Mouse (Mus musculus) forebrain, embryonic 14.5 days (tissue): ENCODE data around the gene Esr2. TPM values are rescaled to one million over a fixed set of nuclear protein-coding genes. Genes with fewer than 3 reads are reported as not detected.

Experiments used
- ATAC-seq: fragments of 200-750 bp; cut with Nextera tagmentation; 2 replicates; pipeline ENCODE4 v1.8.0; 2017; ENCODE audit warnings: mild to moderate bottlenecking, moderate library complexity
- DNase-seq: peaks from one replicate; pipeline ENCODE4 v3.0.0-alpha.2; 2015; ENCODE audit warnings: low spot score
- H3K27ac ChIP-seq: fragments of 300-500 bp; sonication (generic); 2 replicates; pipeline ENCODE4 v1.5.1; 2014; ENCODE audit warnings: low read depth, mild to moderate bottlenecking, control low read depth, low read length, moderate library complexity
- H3K27me3 ChIP-seq: fragments of 300-500 bp; sonication (generic); replicated peaks from 2 replicates; pipeline ENCODE4 v1.6.1; 2014; ENCODE audit warnings: low read length, control low read depth, mixed read lengths; ENCODE audit not compliant: control insufficient read depth, insufficient read depth
- H3K36me3 ChIP-seq: fragments of 300-500 bp; sonication (generic); 2 replicates; pipeline ENCODE4 v1.6.1; 2014; ENCODE audit warnings: low read length, control low read depth; ENCODE audit not compliant: control insufficient read depth, insufficient read depth
- H3K4me1 ChIP-seq: fragments of 300-500 bp; sonication (generic); 2 replicates; pipeline ENCODE4 v1.6.1; 2014; ENCODE audit warnings: antibody characterized with exemption, low read length, control low read depth; ENCODE audit not compliant: control insufficient read depth, insufficient read depth
- H3K4me2 ChIP-seq: fragments of 300-500 bp; sonication (generic); 2 replicates; pipeline ENCODE4 v1.6.1; 2014; ENCODE audit warnings: mild to moderate bottlenecking, control low read depth, low read length
- H3K4me3 ChIP-seq: fragments of 300-500 bp; sonication (generic); 2 replicates; pipeline ENCODE4 v1.5.1; 2014; ENCODE audit warnings: low read depth, low read length, control low read depth
- H3K9ac ChIP-seq: fragments of 300-500 bp; sonication (generic); 2 replicates; pipeline ENCODE4 v1.6.1; 2014; ENCODE audit warnings: mild to moderate bottlenecking, low read length, control low read depth, moderate library complexity
- H3K9me3 ChIP-seq: fragments of 300-500 bp; sonication (generic); replicated peaks from 2 replicates; pipeline ENCODE4 v1.6.1; 2016; ENCODE audit warnings: low read length, control low read depth, mixed read lengths; ENCODE audit not compliant: control insufficient read depth
- WGBS: fragments of 180-500 bp; shearing (Covaris S2); extraction: QIAGEN DNeasy Blood & Tissue Kit; methylation state at CpG from one replicate; pipeline ENCODE4 v1.1.7; 2014; 5-methylcytosine and 5-hydroxymethylcytosine counted together
- polyA plus RNA-seq: library from polyadenylated mRNA; unstranded; fragments of >200 nt; fragmentation: Nextera tagmentation; extraction: Ambion mirVana; gene quantifications from 2 replicates; pipeline ENCODE4 v1.2.1, GENCODE M21; 2014

Gene Esr2
- polyA plus RNA-seq, 1 experiment from 2014 or later, result 0.05 TPM

- no peaks in the 10 kb centered on the region for H3K36me3 ChIP-seq
- H3K4me1 ChIP-seq, result peaks cover 6% of the 10 kb centered on the region; the same call in 1 of the 2 replicates
- peak overlapping the region; percentile 33 for H3K4me3 ChIP-seq
- no peak overlapping the region for H3K27ac ChIP-seq
- H3K4me2 ChIP-seq, result peak overlapping the region; percentile 86
- peak overlapping the region; percentile 60 for H3K9ac ChIP-seq
- H3K9me3 ChIP-seq, result no peaks in the 10 kb centered on the region
- peak; percentile 82 for DNase-seq
- peak; percentile 79 for ATAC-seq
- H3K27me3 ChIP-seq, result no peaks in the 10 kb centered on the region; the same call in 1 of the 2 replicates
- under 1% methylated on average over 22 of the region's 22 CpGs for WGBS
Observed at GRCm38 (mm10) chr12:76195912-76196708, 19.1 kb upstream of the Esr2 start.

GRCm38 (mm10) chr12:76194526-76194925 is 17.5 kb upstream of the Esr2 start:
- Histone ChIP-seq H3K27ac (no peak overlapping the region), H3K36me3 (no peaks in the 10 kb centered on the region), H3K27me3 (no peaks in the 10 kb centered on the region; the same call in 1 of the 2 replicates), H3K4me1 (peaks cover 6% of the 10 kb centered on the region; the same call in 1 of the 2 replicates), H3K9ac (no peak overlapping the region), H3K4me3 (no peak overlapping the region), H3K4me2 (no peak overlapping the region), H3K9me3 (no peaks in the 10 kb centered on the region)
- no peak for ATAC-seq
- DNase-seq, result no peak
- WGBS, result 65% methylated on average over 3 of the region's 3 CpGs

DNA sequence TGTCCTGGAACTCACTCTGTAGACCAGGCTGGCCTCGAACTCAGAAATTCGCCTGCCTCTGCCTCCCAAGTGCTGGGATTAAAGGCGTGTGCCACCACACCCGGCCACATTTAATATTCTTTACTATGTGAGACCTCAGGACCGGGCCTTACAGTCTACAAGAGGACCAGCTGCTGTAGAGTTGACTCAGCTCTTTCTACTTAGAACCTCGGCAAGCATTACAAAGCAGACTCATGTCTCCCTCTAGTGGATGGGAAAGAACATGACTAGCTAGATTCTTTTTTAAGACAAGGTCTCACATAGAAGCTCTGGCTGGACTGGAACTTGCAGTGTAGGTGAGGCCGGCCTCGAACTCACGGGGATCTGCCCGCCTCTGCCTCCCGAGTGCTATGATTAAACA is 13.9 kb upstream of the Esr2 start:
- H3K27me3 ChIP-seq, result no peaks in the 10 kb centered on the region
- peak; percentile 87 for DNase-seq
- 55% methylated on average over 11 of the region's 11 CpGs for WGBS
- H3K4me2 ChIP-seq, result no peak overlapping the region
- H3K9ac ChIP-seq, result no peak overlapping the region
- H3K27ac ChIP-seq, result no peak overlapping the region
- no peak overlapping the region for H3K4me3 ChIP-seq
- 0 out of 2 replicates have a peak, but pooled peaks cover 2% of the 10 kb centered on the region for H3K4me1 ChIP-seq
- H3K36me3 ChIP-seq, result no peaks in the 10 kb centered on the region
- ATAC-seq, result peak; percentile 34; the same call in 1 of the 2 replicates
- no peaks in the 10 kb centered on the region for H3K9me3 ChIP-seq

DNA sequence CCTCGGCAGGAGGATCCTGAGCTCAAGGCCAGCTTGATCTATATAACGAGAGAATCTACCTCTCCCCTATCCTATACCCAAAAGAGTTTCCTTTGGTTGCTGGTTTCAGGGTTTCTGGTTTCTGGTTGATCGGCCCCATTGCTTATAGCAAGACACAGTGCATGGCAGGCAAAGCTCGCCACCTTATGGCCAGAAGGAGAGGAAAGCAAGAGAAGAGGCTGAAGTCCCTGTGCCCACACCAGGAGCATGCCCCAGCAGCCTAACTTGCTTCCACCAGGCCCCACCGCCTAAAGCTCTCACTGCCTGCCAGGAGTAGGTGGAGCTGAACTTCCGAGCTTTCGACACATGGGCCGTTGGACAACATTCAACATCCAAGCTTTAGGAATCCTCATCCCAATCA is 10.8 kb upstream of the Esr2 start:
- no peak for ATAC-seq
- Histone ChIP-seq H3K9me3 (no peaks in the 10 kb centered on the region), H3K36me3 (no peaks in the 10 kb centered on the region), H3K4me1 (no peaks in the 10 kb centered on the region), H3K27ac (no peak overlapping the region), H3K4me3 (no peak overlapping the region), H3K4me2 (no peak overlapping the region), H3K9ac (no peak overlapping the region), H3K27me3 (no peaks in the 10 kb centered on the region)
- DNase-seq, result peak; percentile 44
- WGBS, result 44% methylated on average over 8 of the region's 8 CpGs

GRCm38 (mm10) chr12:76186473-76186872 is 9.4 kb upstream of the Esr2 start:
- Histone ChIP-seq H3K36me3 (no peaks in the 10 kb centered on the region), H3K27ac (no peak overlapping the region), H3K4me2 (no peak overlapping the region), H3K27me3 (no peaks in the 10 kb centered on the region), H3K4me1 (no peaks in the 10 kb centered on the region), H3K9ac (no peak overlapping the region), H3K4me3 (no peak overlapping the region), H3K9me3 (no peaks in the 10 kb centered on the region)
- ATAC-seq, result no peak
- 90% methylated on average over 1 of the region's 1 CpGs for WGBS
- no peak for DNase-seq

- Histone ChIP-seq H3K9ac (no peak overlapping the region), H3K4me2 (no peak overlapping the region), H3K36me3 (no peaks in the 10 kb centered on the region), H3K27ac (no peak overlapping the region), H3K4me1 (no peaks in the 10 kb centered on the region), H3K4me3 (no peak overlapping the region), H3K27me3 (no peaks in the 10 kb centered on the region), H3K9me3 (no peaks in the 10 kb centered on the region)
- WGBS, result 80% methylated on average over 10 of the region's 10 CpGs
- ATAC-seq, result no peak
- DNase-seq, result no peak
Observed at GRCm38 (mm10) chr12:76185167-76185816, 8.2 kb upstream of the Esr2 start.

DNA sequence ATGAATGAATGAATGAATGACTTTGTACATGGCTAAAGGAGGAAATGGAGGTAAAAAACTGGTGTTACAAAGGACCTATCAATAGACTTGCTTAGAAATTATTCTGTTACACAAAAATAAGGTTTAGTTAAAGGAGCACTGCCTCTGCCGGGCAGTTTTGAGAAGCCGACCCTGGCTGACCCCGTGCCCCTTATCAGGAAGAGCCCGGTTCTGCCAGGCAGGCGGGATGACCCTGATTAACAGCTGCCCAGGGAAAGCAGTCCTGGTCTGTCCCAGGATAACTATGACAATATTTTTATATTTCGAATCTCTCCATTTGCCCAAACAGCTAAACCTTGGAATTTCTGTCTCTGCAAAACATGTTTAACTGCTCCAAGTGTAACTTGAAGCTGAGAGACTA is 7.2 kb upstream of the Esr2 start:
- H3K9me3 ChIP-seq, result no peaks in the 10 kb centered on the region
- DNase-seq, result no peak
- H3K4me1 ChIP-seq, result no peaks in the 10 kb centered on the region
- 90% methylated on average over 6 of the region's 6 CpGs for WGBS
- ATAC-seq, result no peak
- H3K27ac ChIP-seq, result no peak overlapping the region
- H3K4me2 ChIP-seq, result no peak overlapping the region
- no peaks in the 10 kb centered on the region for H3K27me3 ChIP-seq
- no peaks in the 10 kb centered on the region for H3K36me3 ChIP-seq
- no peak overlapping the region for H3K4me3 ChIP-seq
- no peak overlapping the region for H3K9ac ChIP-seq

GRCm38 (mm10) chr12:76182831-76183230 is 5.8 kb upstream of the Esr2 start:
- H3K4me3 ChIP-seq, result no peak overlapping the region
- no peaks in the 10 kb centered on the region for H3K27me3 ChIP-seq
- no peak for ATAC-seq
- H3K4me2 ChIP-seq, result no peak overlapping the region
- H3K9me3 ChIP-seq, result no peaks in the 10 kb centered on the region
- H3K9ac ChIP-seq, result no peak overlapping the region
- H3K4me1 ChIP-seq, result no peaks in the 10 kb centered on the region
- 90% methylated on average over 6 of the region's 6 CpGs for WGBS
- no peak overlapping the region for H3K27ac ChIP-seq
- no peak for DNase-seq
- H3K36me3 ChIP-seq, result no peaks in the 10 kb centered on the region

DNA sequence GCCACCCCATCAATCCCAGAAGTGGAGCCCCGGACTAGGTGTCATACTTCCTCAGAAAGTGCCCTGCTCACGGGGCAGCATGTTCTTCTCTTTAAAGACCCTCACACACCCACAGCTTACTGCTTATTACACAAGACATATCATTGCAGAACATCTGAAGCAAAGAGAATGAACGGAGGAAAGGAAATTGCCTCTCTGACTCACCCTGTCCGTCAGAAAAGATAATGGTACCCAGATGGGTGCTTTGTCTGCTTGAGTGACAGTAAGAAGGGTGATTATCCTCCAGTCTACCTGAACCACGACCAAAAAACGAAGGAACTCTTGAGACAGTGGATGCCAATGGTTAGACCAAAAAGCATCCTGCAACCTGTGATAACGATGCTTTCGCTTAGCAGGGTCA is 4.4 kb upstream of the Esr2 start:
- H3K27ac ChIP-seq, result no peak overlapping the region
- H3K9ac ChIP-seq, result no peak overlapping the region
- no peak overlapping the region for H3K4me2 ChIP-seq
- H3K9me3 ChIP-seq, result no peaks in the 10 kb centered on the region
- no peak for ATAC-seq
- no peak for DNase-seq
- no peak overlapping the region for H3K4me3 ChIP-seq
- 67% methylated on average over 8 of the region's 8 CpGs for WGBS
- H3K36me3 ChIP-seq, result no peaks in the 10 kb centered on the region
- H3K4me1 ChIP-seq, result 0 out of 2 replicates have a peak, but pooled peaks cover 4% of the 10 kb centered on the region
- peaks cover 2% of the 10 kb centered on the region; the same call in 1 of the 2 replicates for H3K27me3 ChIP-seq
